Mouse (Mus musculus): ENCODE data around the gene Zfp790. TPM values are rescaled to one million over a fixed set of nuclear protein-coding genes. Genes with fewer than 3 reads are reported as not detected.
A peak's percentile ranks its signal among the peaks of the same experiment; 100 is the strongest.

The Zfp790 gene
- polyA plus RNA-seq, 2 experiments, result 8.0 to 13.8 TPM

DNA sequence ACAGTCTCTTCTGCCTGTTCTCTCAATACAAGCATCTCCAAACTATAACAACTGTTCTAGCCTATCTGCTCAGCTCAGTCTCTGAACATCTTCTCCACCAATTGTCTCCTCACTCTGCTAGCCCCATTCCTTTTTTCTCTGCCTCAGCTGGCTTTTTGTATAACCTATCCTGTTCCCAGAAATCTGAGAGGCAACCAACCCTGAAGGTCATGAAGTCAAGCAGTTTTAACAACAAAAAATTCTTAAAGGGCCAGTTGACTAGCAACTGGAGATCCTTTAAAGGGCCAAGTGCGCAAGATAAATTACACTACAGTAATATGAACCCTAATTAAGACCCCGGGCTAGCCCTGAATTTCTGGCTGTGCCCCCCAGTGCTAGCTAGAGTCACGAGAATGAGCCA, 41.5 kb upstream of the Zfp790 start:
- no peak overlapping the region for H3K4me2 ChIP-seq (replicated peaks; ENCODE audit: low read depth, low read length, severe bottlenecking)
- ATAC-seq (ENCODE audit: low FRiP score, low read depth) (peak; percentile 41; the same call in 1 of the 2 replicates), DNase-seq (ENCODE audit: low spot score) (no peak)
- H3K9ac ChIP-seq (ENCODE audit: low read depth, low read length, severe bottlenecking), result no peak overlapping the region
- H3K36me3 ChIP-seq (ENCODE audit: control insufficient read depth, insufficient read depth, low read length), result peaks cover 79% of the 10 kb centered on the region
- no peak overlapping the region for H3K27ac ChIP-seq (replicated peaks; ENCODE audit: low read depth, low read length)
- H3K9me3 ChIP-seq (ENCODE audit: control insufficient read depth, low read length), result no peaks in the 10 kb centered on the region
- TF ChIP-seq POLR2A (IDR thresholded peaks at IDR 0.05; ENCODE audit: borderline replicate concordance, extremely low read depth, insufficient read depth, insufficient read length), result no peak
- H3K4me1 ChIP-seq (ENCODE audit: control insufficient read depth, insufficient read depth, low read length), result peaks cover 2% of the 10 kb centered on the region
- H3K27me3 ChIP-seq (ENCODE audit: control insufficient read depth, insufficient read depth, low read length), result no peaks in the 10 kb centered on the region
- 86% methylated on average over 3 of the region's 3 CpGs for WGBS
- no peak overlapping the region for H3K4me3 ChIP-seq (replicated peaks; ENCODE audit: low read length)

DNA sequence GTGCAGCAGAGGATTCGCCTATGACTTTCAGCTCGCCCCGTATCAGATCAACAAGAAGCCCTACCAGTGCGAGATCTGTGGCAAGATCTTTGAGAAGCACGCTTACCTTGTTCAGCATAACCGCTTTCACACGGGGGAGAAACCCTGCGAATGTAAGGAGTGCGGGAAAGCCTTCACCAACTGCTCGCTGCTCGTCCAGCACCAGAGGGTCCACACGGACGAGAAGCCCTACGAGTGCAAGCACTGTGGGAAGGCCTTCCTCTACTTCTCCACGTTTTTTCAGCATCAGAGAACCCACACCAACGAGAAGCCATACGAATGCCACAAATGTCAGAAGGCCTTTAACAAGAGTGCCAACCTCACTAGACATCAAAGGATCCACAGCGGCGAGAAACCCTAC, 39.3 kb upstream of the Zfp790 start:
- no peak for ATAC-seq (ENCODE audit: low FRiP score, low read depth)

GRCm38 (mm10) chr7:29777372-29777771, 38.5 kb upstream of the Zfp790 start:
- H3K9ac ChIP-seq (ENCODE audit: low read depth, low read length, severe bottlenecking), result no peak overlapping the region
- DNase-seq (ENCODE audit: low spot score) (no peak), ATAC-seq (ENCODE audit: low FRiP score, low read depth) (no peak)
- WGBS, result 96% methylated on average over 10 of the region's 10 CpGs
- no peak for TF ChIP-seq POLR2A (IDR thresholded peaks at IDR 0.05; ENCODE audit: borderline replicate concordance, extremely low read depth, insufficient read depth, insufficient read length)
- H3K27ac ChIP-seq (replicated peaks; ENCODE audit: low read depth, low read length), result no peak overlapping the region
- H3K4me1 ChIP-seq (ENCODE audit: control insufficient read depth, insufficient read depth, low read length), result no peaks in the 10 kb centered on the region
- peaks cover 80% of the 10 kb centered on the region for H3K36me3 ChIP-seq (ENCODE audit: control insufficient read depth, insufficient read depth, low read length)
- H3K27me3 ChIP-seq (ENCODE audit: control insufficient read depth, insufficient read depth, low read length), result no peaks in the 10 kb centered on the region
- H3K4me3 ChIP-seq (replicated peaks; ENCODE audit: low read length), result no peak overlapping the region
- no peaks in the 10 kb centered on the region for H3K9me3 ChIP-seq (ENCODE audit: control insufficient read depth, low read length)
- H3K4me2 ChIP-seq (replicated peaks; ENCODE audit: low read depth, low read length, severe bottlenecking), result no peak overlapping the region

More for the DNA sequence above, 39.3 kb upstream of the Zfp790 start:
- DNase-seq (ENCODE audit: low spot score), result no peak
- TF ChIP-seq POLR2A (IDR thresholded peaks at IDR 0.05; ENCODE audit: borderline replicate concordance, extremely low read depth, insufficient read depth, insufficient read length), result no peak
- H3K27ac ChIP-seq (replicated peaks; ENCODE audit: low read depth, low read length), result no peak overlapping the region
- no peak overlapping the region for H3K4me3 ChIP-seq (replicated peaks; ENCODE audit: low read length)
- no peaks in the 10 kb centered on the region for H3K9me3 ChIP-seq (ENCODE audit: control insufficient read depth, low read length)
- H3K4me1 ChIP-seq (ENCODE audit: control insufficient read depth, insufficient read depth, low read length), result no peaks in the 10 kb centered on the region
- no peak overlapping the region for H3K9ac ChIP-seq (ENCODE audit: low read depth, low read length, severe bottlenecking)
- no peaks in the 10 kb centered on the region for H3K27me3 ChIP-seq (ENCODE audit: control insufficient read depth, insufficient read depth, low read length)
- no peak overlapping the region for H3K4me2 ChIP-seq (replicated peaks; ENCODE audit: low read depth, low read length, severe bottlenecking)
- H3K36me3 ChIP-seq (ENCODE audit: control insufficient read depth, insufficient read depth, low read length), result peaks cover 86% of the 10 kb centered on the region
- 97% methylated on average over 19 of the region's 19 CpGs for whole genome bisulfite sequencing

GRCm38 (mm10) chr7:29783871-29784551, 31.9 kb upstream of the Zfp790 start, which contains the start of gene Zfp30:
TSS of gene Zfp30 (plus strand) at chr7:29783998.
- Histone ChIP-seq H3K9ac (ENCODE audit: low read depth, low read length, severe bottlenecking) (peak within 1 kb of the TSS; percentile 79), H3K36me3 (ENCODE audit: control insufficient read depth, insufficient read depth, low read length) (peaks cover 32% of the 10 kb centered on the region), H3K4me3 (replicated peaks; ENCODE audit: low read length) (peak within 1 kb of the TSS; percentile 71), H3K27ac (replicated peaks; ENCODE audit: low read depth, low read length) (peak within 1 kb of the TSS; percentile 68), H3K4me2 (replicated peaks; ENCODE audit: low read depth, low read length, severe bottlenecking) (peak within 1 kb of the TSS; percentile 67), H3K27me3 (ENCODE audit: control insufficient read depth, insufficient read depth, low read length) (no peaks in the 10 kb centered on the region), H3K9me3 (ENCODE audit: control insufficient read depth, low read length) (no peaks in the 10 kb centered on the region), H3K4me1 (ENCODE audit: control insufficient read depth, insufficient read depth, low read length) (peaks cover 5% of the 10 kb centered on the region; the same call in 1 of the 2 replicates)
- TF ChIP-seq POLR2A (IDR thresholded peaks at IDR 0.05; ENCODE audit: borderline replicate concordance, extremely low read depth, insufficient read depth, insufficient read length), result peak; percentile 82; the same call in 1 of the 2 replicates
- WGBS, result under 1% methylated on average over 45 of the region's 45 CpGs
- peak; percentile 96 for ATAC-seq (ENCODE audit: low FRiP score, low read depth)
- DNase-seq (ENCODE audit: low spot score), result peak; percentile 90

DNA sequence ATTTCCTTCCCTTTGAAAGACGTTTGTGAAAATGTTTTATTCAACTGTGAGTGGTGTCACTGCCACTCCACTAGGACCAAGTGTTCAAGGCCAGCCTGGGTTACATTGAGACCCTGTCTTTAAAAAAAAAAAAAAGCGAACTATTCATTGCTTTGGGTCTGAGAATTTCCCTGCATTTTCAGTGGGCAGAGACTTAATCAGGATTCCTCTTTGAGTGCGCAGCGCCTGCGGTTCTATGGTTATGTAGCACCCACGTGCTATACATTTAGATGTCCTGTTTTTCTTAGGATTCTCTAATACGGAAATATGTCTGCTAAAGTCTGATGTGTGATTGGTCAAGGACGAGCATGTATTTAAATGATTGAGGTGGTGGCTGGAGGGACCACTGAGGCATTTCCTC, 30.9 kb upstream of the Zfp790 start:
- Histone ChIP-seq H3K4me3 (replicated peaks; ENCODE audit: low read length) (peak overlapping the region; percentile 71), H3K27me3 (ENCODE audit: control insufficient read depth, insufficient read depth, low read length) (no peaks in the 10 kb centered on the region), H3K36me3 (ENCODE audit: control insufficient read depth, insufficient read depth, low read length) (peaks cover 32% of the 10 kb centered on the region), H3K4me1 (ENCODE audit: control insufficient read depth, insufficient read depth, low read length) (peaks cover 5% of the 10 kb centered on the region; the same call in 1 of the 2 replicates), H3K27ac (replicated peaks; ENCODE audit: low read depth, low read length) (no peak overlapping the region), H3K4me2 (replicated peaks; ENCODE audit: low read depth, low read length, severe bottlenecking) (peak overlapping the region; percentile 67), H3K9ac (ENCODE audit: low read depth, low read length, severe bottlenecking) (peak overlapping the region; percentile 79), H3K9me3 (ENCODE audit: control insufficient read depth, low read length) (no peaks in the 10 kb centered on the region)
- no peak for TF ChIP-seq POLR2A (IDR thresholded peaks at IDR 0.05; ENCODE audit: borderline replicate concordance, extremely low read depth, insufficient read depth, insufficient read length)
- no peak for DNase-seq (ENCODE audit: low spot score)
- ATAC-seq (ENCODE audit: low FRiP score, low read depth), result no peak
- 60% methylated on average over 8 of the region's 8 CpGs for WGBS
